Mouse (Mus musculus) embryonic facial prominence, embryonic 11.5 days (tissue): Measurements from ENCODE around the gene Ephb1. TPM values are rescaled to one million over a fixed set of nuclear protein-coding genes. Genes with fewer than 3 reads are reported as not detected.

Experiments used
- ATAC-seq: fragments of 200-750 bp; cut with Nextera tagmentation; replicated peaks from 2 replicates; pipeline ENCODE4 v1.8.0; 2017; ENCODE audit warnings: low read depth; ENCODE audit not compliant: insufficient number of reproducible peaks, low FRiP score, low TSS enrichment
- DNase-seq: peaks from one replicate; pipeline ENCODE4 v3.0.0-alpha.2; 2015; ENCODE audit warnings: low spot score
- H3K27ac ChIP-seq: fragments of 300-500 bp; sonication (generic); replicated peaks from 2 replicates; pipeline ENCODE4 v1.5.1; 2014; ENCODE audit warnings: mild to moderate bottlenecking, low read depth, low read length, control low read depth
- H3K27me3 ChIP-seq: fragments of 300-500 bp; sonication (generic); 2 replicates; pipeline ENCODE4 v1.6.1; 2014; ENCODE audit warnings: mild to moderate bottlenecking, low read length, moderate library complexity, mixed read lengths; ENCODE audit not compliant: control insufficient read depth, insufficient read depth
- H3K36me3 ChIP-seq: fragments of 300-500 bp; sonication (generic); replicated peaks from 2 replicates; pipeline ENCODE4 v1.6.1; 2014; ENCODE audit warnings: low read depth, mild to moderate bottlenecking, low read length, moderate library complexity, mixed read lengths; ENCODE audit not compliant: control insufficient read depth, insufficient read depth
- H3K4me1 ChIP-seq: fragments of 300-500 bp; sonication (generic); 2 replicates; pipeline ENCODE4 v1.6.1; 2014; ENCODE audit warnings: low read length, mixed read lengths; ENCODE audit not compliant: control insufficient read depth, insufficient read depth
- H3K4me2 ChIP-seq: fragments of 300-500 bp; sonication (generic); 2 replicates; pipeline ENCODE4 v1.6.1; 2014; ENCODE audit warnings: low read depth, mild to moderate bottlenecking, control low read depth, low read length, moderate library complexity
- H3K4me3 ChIP-seq: fragments of 300-500 bp; sonication (generic); 2 replicates; pipeline ENCODE4 v1.5.1; 2014; ENCODE audit warnings: low read depth, low read length, control low read depth
- H3K9ac ChIP-seq: fragments of 300-500 bp; sonication (generic); replicated peaks from 2 replicates; pipeline ENCODE4 v1.6.1; 2014; ENCODE audit warnings: mild to moderate bottlenecking, control low read depth, low read length
- H3K9me3 ChIP-seq: fragments of 300-500 bp; sonication (generic); replicated peaks from 2 replicates; pipeline ENCODE4 v1.6.1; 2016; ENCODE audit warnings: mild to moderate bottlenecking, low read length, inconsistent platforms, mixed read lengths; ENCODE audit not compliant: control insufficient read depth
- WGBS: fragments of 180-500 bp; shearing (Covaris S2); extraction: QIAGEN DNeasy Blood & Tissue Kit; methylation state at CpG from one replicate; pipeline ENCODE4 v1.1.7; 2014; 5-methylcytosine and 5-hydroxymethylcytosine counted together
- polyA plus RNA-seq: library from polyadenylated mRNA; unstranded; fragments of >200 nt; fragmentation: Nextera tagmentation; extraction: Ambion mirVana; gene quantifications from 2 replicates; pipeline ENCODE4 v1.2.1, GENCODE M21; 2014

Ephb1 gene
- polyA plus RNA-seq, 1 experiment from 2014 or later = 6.6 TPM

- Histone ChIP-seq H3K4me3 (no peak overlapping the region), H3K4me2 (no peak overlapping the region), H3K4me1 (no peaks in the 10 kb centered on the region), H3K27me3 (no peaks in the 10 kb centered on the region), H3K27ac (no peak overlapping the region), H3K36me3 (no peaks in the 10 kb centered on the region), H3K9me3 (no peaks in the 10 kb centered on the region), H3K9ac (no peak overlapping the region)
- ATAC-seq (no peak), DNase-seq (no peak)
- WGBS = 77% methylated on average over 10 of the region's 10 CpGs
These were observed 358.9 kb downstream of the Ephb1 start for GRCm38 (mm10) chr9:101995423-101996156.

GRCm38 (mm10) chr9:101994086-101994485 lies 360.4 kb downstream of the Ephb1 start:
- no peak overlapping the region for H3K4me2 ChIP-seq
- H3K9ac ChIP-seq = no peak overlapping the region
- no peaks in the 10 kb centered on the region for H3K4me1 ChIP-seq
- WGBS = 89% methylated on average over 2 of the region's 2 CpGs
- H3K27ac ChIP-seq = no peak overlapping the region
- H3K4me3 ChIP-seq = no peak overlapping the region
- no peaks in the 10 kb centered on the region for H3K27me3 ChIP-seq
- no peaks in the 10 kb centered on the region for H3K36me3 ChIP-seq
- no peak for DNase-seq
- no peak for ATAC-seq
- H3K9me3 ChIP-seq = no peaks in the 10 kb centered on the region

- Histone ChIP-seq H3K4me2 (no peak overlapping the region), H3K36me3 (no peaks in the 10 kb centered on the region), H3K9me3 (no peaks in the 10 kb centered on the region), H3K4me3 (no peak overlapping the region), H3K27ac (no peak overlapping the region), H3K4me1 (no peaks in the 10 kb centered on the region), H3K27me3 (no peaks in the 10 kb centered on the region), H3K9ac (no peak overlapping the region)
- DNase-seq (no peak), ATAC-seq (no peak)
- 81% methylated on average over 12 of the region's 12 CpGs for WGBS
These were observed 363.7 kb downstream of the Ephb1 start for GRCm38 (mm10) chr9:101990836-101991235.

- DNase-seq = no peak
- no peaks in the 10 kb centered on the region for H3K36me3 ChIP-seq
- WGBS = 94% methylated on average over 6 of the region's 6 CpGs
- no peak for ATAC-seq
- H3K9me3 ChIP-seq = no peaks in the 10 kb centered on the region
- no peaks in the 10 kb centered on the region for H3K4me1 ChIP-seq
- no peak overlapping the region for H3K4me3 ChIP-seq
- H3K4me2 ChIP-seq = no peak overlapping the region
- no peaks in the 10 kb centered on the region for H3K27me3 ChIP-seq
- H3K9ac ChIP-seq = no peak overlapping the region
- H3K27ac ChIP-seq = no peak overlapping the region
These were observed 364.5 kb downstream of the Ephb1 start for GRCm38 (mm10) chr9:101990032-101990431.

DNA sequence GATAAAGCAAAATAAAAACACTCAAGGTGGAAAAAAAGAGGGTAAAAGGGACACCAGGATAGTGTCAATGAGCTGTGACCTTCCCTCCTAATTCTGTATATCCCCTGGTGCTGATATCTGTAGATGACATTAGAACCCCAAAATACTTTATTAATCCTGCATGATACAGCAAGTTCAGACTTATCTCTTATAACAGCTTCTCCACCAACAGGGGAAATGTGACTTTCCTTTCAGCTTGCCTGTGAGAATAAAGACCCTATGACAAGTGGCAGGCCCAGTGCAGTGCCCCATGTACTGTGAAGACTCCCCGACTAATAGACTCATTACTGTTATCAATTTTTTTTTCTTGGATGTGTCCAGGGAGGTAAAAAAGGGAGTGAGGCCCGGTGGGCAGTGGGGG lies 367.6 kb downstream of the Ephb1 start:
- Histone ChIP-seq H3K27me3 (no peaks in the 10 kb centered on the region), H3K9me3 (no peaks in the 10 kb centered on the region), H3K4me2 (no peak overlapping the region), H3K27ac (no peak overlapping the region), H3K4me3 (no peak overlapping the region), H3K4me1 (no peaks in the 10 kb centered on the region), H3K9ac (no peak overlapping the region), H3K36me3 (no peaks in the 10 kb centered on the region)
- DNase-seq = no peak
- WGBS = 77% methylated on average over 2 of the region's 2 CpGs
- no peak for ATAC-seq

DNA sequence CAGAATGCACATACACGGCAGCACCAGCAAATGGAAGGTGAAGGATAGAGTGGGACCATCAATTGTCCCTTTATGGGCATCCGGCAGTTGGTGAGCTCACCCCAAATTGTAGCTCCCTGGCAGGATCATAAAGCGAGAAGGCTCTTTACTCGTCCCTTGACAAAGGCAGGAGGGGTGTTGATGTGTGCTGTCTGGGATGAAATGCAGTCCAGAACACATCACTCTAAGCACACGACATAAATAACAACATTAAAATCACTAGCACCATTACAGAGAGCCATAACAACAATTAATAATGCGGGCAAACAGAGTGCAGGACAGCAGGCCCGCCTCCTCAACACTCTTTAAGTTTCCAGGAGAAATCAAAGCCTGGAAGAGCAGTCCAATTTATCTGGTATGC lies 372.1 kb downstream of the Ephb1 start:
- no peak overlapping the region for H3K4me3 ChIP-seq
- H3K9ac ChIP-seq = no peak overlapping the region
- H3K9me3 ChIP-seq = no peaks in the 10 kb centered on the region
- ATAC-seq (no peak), DNase-seq (no peak)
- no peaks in the 10 kb centered on the region for H3K36me3 ChIP-seq
- no peak overlapping the region for H3K4me2 ChIP-seq
- H3K27ac ChIP-seq = no peak overlapping the region
- no peaks in the 10 kb centered on the region for H3K4me1 ChIP-seq
- 83% methylated on average over 7 of the region's 7 CpGs for WGBS
- H3K27me3 ChIP-seq = no peaks in the 10 kb centered on the region

GRCm38 (mm10) chr9:101981161-101981560 lies 373.3 kb downstream of the Ephb1 start:
- H3K27me3 ChIP-seq = no peaks in the 10 kb centered on the region
- no peak overlapping the region for H3K4me2 ChIP-seq
- H3K27ac ChIP-seq = no peak overlapping the region
- H3K9ac ChIP-seq = no peak overlapping the region
- no peaks in the 10 kb centered on the region for H3K4me1 ChIP-seq
- no peaks in the 10 kb centered on the region for H3K9me3 ChIP-seq
- 79% methylated on average over 2 of the region's 2 CpGs for WGBS
- no peak for ATAC-seq
- DNase-seq = no peak
- no peak overlapping the region for H3K4me3 ChIP-seq
- H3K36me3 ChIP-seq = no peaks in the 10 kb centered on the region

- WGBS = 85% methylated on average over 4 of the region's 4 CpGs
- no peaks in the 10 kb centered on the region for H3K9me3 ChIP-seq
- H3K9ac ChIP-seq = no peak overlapping the region
- no peak overlapping the region for H3K27ac ChIP-seq
- no peaks in the 10 kb centered on the region for H3K36me3 ChIP-seq
- no peak overlapping the region for H3K4me3 ChIP-seq
- no peak overlapping the region for H3K4me2 ChIP-seq
- no peaks in the 10 kb centered on the region for H3K27me3 ChIP-seq
- ATAC-seq = no peak
- no peaks in the 10 kb centered on the region for H3K4me1 ChIP-seq
- no peak for DNase-seq
These were observed 377.5 kb downstream of the Ephb1 start for GRCm38 (mm10) chr9:101976884-101977465.
